Mouse (Mus musculus) C2C12 (cell line): ENCODE results near the gene Phlda3. TPM values are rescaled to one million over a fixed set of nuclear protein-coding genes. Genes with fewer than 3 reads are reported as not detected.

Experiments
- H3K27me3 ChIP-seq: one replicate; pipeline ENCODE4 v1.6.1; 2011; ENCODE audit not compliant: control insufficient read depth, insufficient read depth, insufficient read length
- H3K36me3 ChIP-seq: one replicate; pipeline ENCODE4 v1.6.1; 2011; ENCODE audit not compliant: control insufficient read depth, insufficient read depth
- H3K4me3 ChIP-seq: one replicate; pipeline ENCODE4 v1.5.1; 2011; ENCODE audit warnings: mild to moderate bottlenecking, control low read depth; ENCODE audit not compliant: poor library complexity, insufficient read depth, severe bottlenecking
- H3K79me2 ChIP-seq: one replicate; pipeline ENCODE4 v1.6.1; 2011; ENCODE audit not compliant: control insufficient read depth, insufficient read depth
- H3K79me3 ChIP-seq: one replicate; pipeline ENCODE4 v1.6.1; 2011; ENCODE audit warnings: low read depth, control low read depth
- H3ac ChIP-seq: one replicate; pipeline ENCODE3; 2011; ENCODE audit warnings: low read depth; ENCODE audit not compliant: control insufficient read depth, insufficient read length
- CEBPB ChIP-seq: IDR thresholded peaks from one replicate; pipeline ENCODE4 v1.6.1; 2011; ENCODE audit warnings: low read depth, mild to moderate bottlenecking, control low read depth, moderate library complexity
- CTCF ChIP-seq: IDR thresholded peaks from one replicate; pipeline ENCODE4 v1.5.1; 2011; ENCODE audit not compliant: control insufficient read depth, insufficient read depth, insufficient read length
- FOSL1 ChIP-seq: IDR thresholded peaks from one replicate; pipeline ENCODE4 v1.8.0; 2011; ENCODE audit warnings: mild to moderate bottlenecking, low read length; ENCODE audit not compliant: poor library complexity, insufficient read depth, severe bottlenecking
- MAX ChIP-seq: IDR thresholded peaks from one replicate; pipeline ENCODE4 v1.6.1; 2011; ENCODE audit warnings: mild to moderate bottlenecking, control low read depth
- MYOD1 ChIP-seq: IDR thresholded peaks from one replicate; pipeline ENCODE4 v1.6.1; 2011; ENCODE audit warnings: low read depth; ENCODE audit not compliant: control insufficient read depth, insufficient read length
- MYOG ChIP-seq: IDR thresholded peaks from one replicate; pipeline ENCODE4 v1.6.1; 2011; ENCODE audit not compliant: control insufficient read depth, insufficient read length; ENCODE audit errors: extremely low read depth
- USF1 ChIP-seq: IDR thresholded peaks from one replicate; pipeline ENCODE4 v1.6.1; 2011; ENCODE audit warnings: low read depth, mild to moderate bottlenecking, control low read depth, moderate library complexity
- polyA plus RNA-seq: library from polyadenylated mRNA; unstranded; fragments of >200 nt; fragmentation: generic; extraction: Trizol; gene quantifications from one replicate; pipeline ENCODE4 v1.2.1, GENCODE M21; 2012; ENCODE audit warnings: missing spikeins

Phlda3 gene
- polyA plus RNA-seq, 1 experiment: 318 TPM

GRCm38 (mm10) chr1:135731393-135731792 is 34.5 kb upstream of the Phlda3 start:
- TF ChIP-seq MYOD1 (no peak), FOSL1 (no peak), CTCF (no peak), USF1 (no peak), MYOG (no peak), MAX (no peak), CEBPB (no peak)
- H3K79me3 ChIP-seq: peaks cover 39% of the 10 kb centered on the region
- no peaks in the 10 kb centered on the region for H3K27me3 ChIP-seq
- no peak overlapping the region for H3K4me3 ChIP-seq
- H3ac ChIP-seq: peak overlapping the region; percentile 48
- H3K36me3 ChIP-seq: peaks cover 14% of the 10 kb centered on the region
- H3K79me2 ChIP-seq: peaks cover 69% of the 10 kb centered on the region

GRCm38 (mm10) chr1:135731897-135732684 is 33.8 kb upstream of the Phlda3 start:
- H3K4me3 ChIP-seq: no peak overlapping the region
- H3K36me3 ChIP-seq: peaks cover 19% of the 10 kb centered on the region

GRCm38 (mm10) chr1:135734225-135734937 is 31.5 kb upstream of the Phlda3 start:
- H3K4me3 ChIP-seq: no peak overlapping the region
- H3K79me3 ChIP-seq: peaks cover 49% of the 10 kb centered on the region
- H3K27me3 ChIP-seq: no peaks in the 10 kb centered on the region
- H3K36me3 ChIP-seq: peaks cover 27% of the 10 kb centered on the region
- H3ac ChIP-seq: no peak overlapping the region
- peaks cover 93% of the 10 kb centered on the region for H3K79me2 ChIP-seq
- TF ChIP-seq FOSL1 (no peak), USF1 (no peak), MAX (no peak), MYOD1 (no peak), CTCF (no peak), MYOG (no peak), CEBPB (no peak)

More at GRCm38 (mm10) chr1:135731897-135732684, 33.8 kb upstream of the Phlda3 start:
- Histone ChIP-seq H3K79me3 (peaks cover 42% of the 10 kb centered on the region), H3ac (peak overlapping the region; percentile 23), H3K27me3 (no peaks in the 10 kb centered on the region), H3K79me2 (peaks cover 76% of the 10 kb centered on the region)
- no peak for TF ChIP-seq FOSL1
- peak; percentile 52 for TF ChIP-seq MYOD1
- no peak for TF ChIP-seq CEBPB
- no peak for TF ChIP-seq MAX
- no peak for TF ChIP-seq USF1
- TF ChIP-seq MYOG: no peak
- TF ChIP-seq CTCF: no peak

GRCm38 (mm10) chr1:135735460-135735859 is 30.5 kb upstream of the Phlda3 start:
- TF ChIP-seq CEBPB (no peak), USF1 (no peak), FOSL1 (no peak), MYOG (no peak), MAX (no peak), CTCF (no peak), MYOD1 (no peak)
- H3ac ChIP-seq: no peak overlapping the region

GRCm38 (mm10) chr1:135744987-135745386 is 20.9 kb upstream of the Phlda3 start:
- TF ChIP-seq CTCF (no peak), CEBPB (no peak), MYOG (no peak), USF1 (no peak), MYOD1 (no peak)
- peaks cover 56% of the 10 kb centered on the region for H3K36me3 ChIP-seq

More at GRCm38 (mm10) chr1:135735460-135735859, 30.5 kb upstream of the Phlda3 start:
- peaks cover 48% of the 10 kb centered on the region for H3K79me3 ChIP-seq
- H3K36me3 ChIP-seq: peaks cover 36% of the 10 kb centered on the region
- no peaks in the 10 kb centered on the region for H3K27me3 ChIP-seq
- no peak overlapping the region for H3K4me3 ChIP-seq
- H3K79me2 ChIP-seq: peaks cover 83% of the 10 kb centered on the region

More at GRCm38 (mm10) chr1:135744987-135745386, 20.9 kb upstream of the Phlda3 start:
- H3K79me3 ChIP-seq: peaks cover 14% of the 10 kb centered on the region
- H3K27me3 ChIP-seq: no peaks in the 10 kb centered on the region
- no peak overlapping the region for H3K4me3 ChIP-seq
- H3ac ChIP-seq: no peak overlapping the region
- H3K79me2 ChIP-seq: peaks cover 38% of the 10 kb centered on the region
